Mouse (Mus musculus) CH12.LX (cell line): ENCODE data around the gene Wdr61. TPM values are rescaled to one million over a fixed set of nuclear protein-coding genes. Genes with fewer than 3 reads are reported as not detected.

Experiments used
- DNase-seq: peaks from one replicate; pipeline ENCODE4 v3.0.0-alpha.2; 2013; ENCODE audit errors: extremely low read depth
- H3K27ac ChIP-seq: 2 replicates; pipeline ENCODE4 v1.5.1; 2012; ENCODE audit warnings: low read depth, mild to moderate bottlenecking, control low read depth, moderate library complexity; ENCODE audit not compliant: insufficient read depth
- H3K27me3 ChIP-seq: replicated peaks from 2 replicates; pipeline ENCODE3; 2012; ENCODE audit warnings: inconsistent platforms
- H3K36me3 ChIP-seq, 2 experiments: replicated peaks in 1 of 2; 2 replicates each; pipeline versions ENCODE3 to v1.6.1; 2012; ENCODE audit warnings: inconsistent platforms in 1 of 2, low read length in 1 of 2, mild to moderate bottlenecking in 1 of 2, mixed read lengths in 1 of 2, moderate library complexity in 1 of 2; ENCODE audit not compliant: control insufficient read depth in 1 of 2, insufficient read depth in 1 of 2
- H3K4me1 ChIP-seq, 2 experiments: 2 replicates each; pipeline ENCODE4 v1.6.1; 2012; ENCODE audit warnings: inconsistent platforms in 1 of 2, moderate library complexity in 1 of 2; ENCODE audit not compliant: insufficient read depth in 2 of 2, control insufficient read depth in 1 of 2
- H3K4me2 ChIP-seq: 2 replicates; pipeline ENCODE4 v1.6.1; 2012; ENCODE audit warnings: low read depth, mild to moderate bottlenecking, control low read depth; ENCODE audit not compliant: poor library complexity, insufficient read depth, severe bottlenecking
- H3K4me3 ChIP-seq, 3 experiments: fragments of 150-350 bp in 1 of 3; sonication (generic) in 1 of 3; replicated peaks in 1 of 3; 2 replicates each; pipeline versions ENCODE3 to v1.5.1; 2011 to 2012; ENCODE audit warnings: low read depth in 2 of 3, low read length in 2 of 3, mild to moderate bottlenecking in 2 of 3, moderate library complexity in 2 of 3, control low read depth in 1 of 3, improper control_type of control experiment in 1 of 3, inconsistent platforms in 1 of 3, mixed read lengths in 1 of 3; ENCODE audit not compliant: poor library complexity in 1 of 3
- H3K79me2 ChIP-seq: replicated peaks from 2 replicates; pipeline ENCODE4 v1.6.1; 2012; ENCODE audit warnings: mild to moderate bottlenecking, moderate library complexity; ENCODE audit not compliant: control insufficient read depth, poor library complexity, insufficient read depth, severe bottlenecking; ENCODE audit errors: extremely low read depth
- H3K9ac ChIP-seq: 2 replicates; pipeline ENCODE4 v1.6.1; 2012; ENCODE audit warnings: low read depth, mild to moderate bottlenecking, control low read depth, moderate library complexity; ENCODE audit not compliant: insufficient read depth
- H3K9me3 ChIP-seq: replicated peaks from 2 replicates; pipeline ENCODE3; 2012; ENCODE audit warnings: low read length, inconsistent platforms, mixed read lengths
- BHLHE40 ChIP-seq: IDR thresholded peaks from 2 replicates; pipeline ENCODE4 v1.6.1; 2011; ENCODE audit warnings: mild to moderate bottlenecking, low read depth, low read length, improper control_type of control experiment
- CHD1 ChIP-seq: IDR thresholded peaks from 2 replicates; pipeline ENCODE4 v1.6.1; 2012; ENCODE audit warnings: low read depth, low read length, improper control_type of control experiment, inconsistent platforms
- CHD2 ChIP-seq: IDR thresholded peaks from 2 replicates; pipeline ENCODE4 v1.6.1; 2011; ENCODE audit warnings: low read length, improper control_type of control experiment
- CTCF ChIP-seq, 2 experiments: IDR thresholded peaks in 1 of 2; conservative IDR thresholded peaks in 1 of 2; 2 replicates each; pipeline ENCODE4 v1.5.1; 2011 to 2012; ENCODE audit warnings: low read depth in 2 of 2, low read length in 2 of 2, improper control_type of control experiment in 1 of 2, inconsistent platforms in 1 of 2, mild to moderate bottlenecking in 1 of 2, moderate library complexity in 1 of 2
- E2F4 ChIP-seq: IDR thresholded peaks from 2 replicates; pipeline ENCODE4 v1.6.1; 2011; ENCODE audit warnings: low read depth, low read length, improper control_type of control experiment; ENCODE audit not compliant: insufficient replicate concordance
- ELF1 ChIP-seq: IDR thresholded peaks from 2 replicates; pipeline ENCODE4 v1.6.1; 2014; ENCODE audit warnings: low read depth, mild to moderate bottlenecking, inconsistent platforms, low read length, improper control_type of control experiment
- GABPA ChIP-seq: IDR thresholded peaks from 2 replicates; pipeline ENCODE4 v1.6.1; 2012; ENCODE audit warnings: low read depth, low read length, improper control_type of control experiment, inconsistent platforms; ENCODE audit not compliant: insufficient replicate concordance
- HCFC1 ChIP-seq: IDR thresholded peaks from 2 replicates; pipeline ENCODE4 v1.6.1; 2012; ENCODE audit warnings: low read depth, mild to moderate bottlenecking, inconsistent platforms, low read length, improper control_type of control experiment
- IRF4 ChIP-seq: IDR thresholded peaks from 2 replicates; pipeline ENCODE4 v1.6.1; 2014; ENCODE audit warnings: low read depth, mild to moderate bottlenecking, inconsistent platforms, low read length, improper control_type of control experiment
- JUN ChIP-seq: IDR thresholded peaks from 2 replicates; pipeline ENCODE4 v1.6.1; 2011; ENCODE audit warnings: low read depth, mild to moderate bottlenecking, low read length, improper control_type of control experiment, moderate library complexity; ENCODE audit not compliant: insufficient read depth
- KAT2A ChIP-seq: IDR thresholded peaks from 2 replicates; pipeline ENCODE4 v1.6.1; 2012; ENCODE audit warnings: low read length, improper control_type of control experiment, inconsistent platforms; ENCODE audit not compliant: insufficient replicate concordance
- MAFK ChIP-seq: IDR thresholded peaks from 2 replicates; pipeline ENCODE4 v1.6.1; 2011; ENCODE audit warnings: low read length, improper control_type of control experiment; ENCODE audit not compliant: insufficient replicate concordance
- MAZ ChIP-seq: IDR thresholded peaks from 2 replicates; pipeline ENCODE4 v1.6.1; 2012; ENCODE audit warnings: low read depth, mild to moderate bottlenecking, inconsistent platforms, low read length, improper control_type of control experiment, moderate library complexity
- MYC ChIP-seq: IDR thresholded peaks from 2 replicates; pipeline ENCODE4 v1.6.1; 2011; ENCODE audit warnings: low read depth, mild to moderate bottlenecking, improper control_type of control experiment, low read length
- NELFE ChIP-seq: IDR thresholded peaks from 2 replicates; pipeline ENCODE4 v1.6.1; 2011; ENCODE audit warnings: low read depth, low read length, improper control_type of control experiment
- NRF1 ChIP-seq: IDR thresholded peaks from 2 replicates; pipeline ENCODE4 v1.6.1; 2014; ENCODE audit warnings: low read depth, mild to moderate bottlenecking, inconsistent platforms, low read length, improper control_type of control experiment, moderate library complexity
- POLR2A ChIP-seq: IDR thresholded peaks from 2 replicates; pipeline ENCODE4 v1.6.1; 2011; ENCODE audit warnings: low read depth, mild to moderate bottlenecking, improper control_type of control experiment, low read length
- POLR2AphosphoS2 ChIP-seq: IDR thresholded peaks from 2 replicates; pipeline ENCODE4 v1.6.1; 2011; ENCODE audit warnings: low read depth, low read length, improper control_type of control experiment
- RAD21 ChIP-seq: IDR thresholded peaks from 2 replicates; pipeline ENCODE4 v1.6.1; 2011; ENCODE audit warnings: low read depth, mild to moderate bottlenecking, low read length, improper control_type of control experiment, moderate library complexity
- SIN3A ChIP-seq: IDR thresholded peaks from 2 replicates; pipeline ENCODE4 v1.6.1; 2012; ENCODE audit warnings: low read length, improper control_type of control experiment, inconsistent platforms
- SMC3 ChIP-seq: IDR thresholded peaks from 2 replicates; pipeline ENCODE4 v1.6.1; 2011; ENCODE audit warnings: low read depth, low read length, improper control_type of control experiment
- TBP ChIP-seq: conservative IDR thresholded peaks from 2 replicates; pipeline ENCODE4 v1.6.1; 2011; ENCODE audit warnings: low read depth, low read length, improper control_type of control experiment
- TCF12 ChIP-seq: IDR thresholded peaks from 2 replicates; pipeline ENCODE4 v1.6.1; 2014; ENCODE audit warnings: low read depth, mild to moderate bottlenecking, inconsistent platforms, low read length, improper control_type of control experiment
- UBTF ChIP-seq: IDR thresholded peaks from 2 replicates; pipeline ENCODE4 v1.6.1; 2012; ENCODE audit warnings: low read depth, mild to moderate bottlenecking, inconsistent platforms, low read length, improper control_type of control experiment, moderate library complexity
- USF2 ChIP-seq: conservative IDR thresholded peaks from 2 replicates; pipeline ENCODE4 v1.6.1; 2011; ENCODE audit warnings: low read depth, low read length, improper control_type of control experiment
- ZC3H11A ChIP-seq: IDR thresholded peaks from 2 replicates; pipeline ENCODE4 v1.6.1; 2012; ENCODE audit warnings: low read depth, mild to moderate bottlenecking, inconsistent platforms, low read length, improper control_type of control experiment
- ZKSCAN1 ChIP-seq: IDR thresholded peaks from 2 replicates; pipeline ENCODE4 v1.6.1; 2012; ENCODE audit warnings: low read depth, inconsistent platforms, low read length, improper control_type of control experiment, borderline replicate concordance
- ZMIZ1 ChIP-seq: IDR thresholded peaks from 2 replicates; pipeline ENCODE4 v1.6.1; 2012; ENCODE audit warnings: low read depth, mild to moderate bottlenecking, inconsistent platforms, low read length, improper control_type of control experiment
- ZNF384 ChIP-seq: IDR thresholded peaks from 2 replicates; pipeline ENCODE4 v1.6.1; 2012; ENCODE audit warnings: low read depth, low read length, improper control_type of control experiment, inconsistent platforms
- dilution Hi-C: fragments of 300-500 bp; cut with MboI; formaldehyde crosslinking; loops from 2 replicates; pipeline ENCODE4 v1.14.3; 2020; ENCODE audit warnings: low sequenced_read_pairs; ENCODE audit not compliant: extremely low pct_unique_long_range_greater_than_20kb, extremely low pct_ligation_motif_present
- in situ Hi-C: fragments of 300-500 bp; cut with MboI; formaldehyde crosslinking; loops from 3 replicates; pipeline ENCODE4 v1.14.3; 2019; ENCODE audit warnings: low sequenced_read_pairs, low pct_ligation_motif_present, low pct_unique_long_range_greater_than_20kb, mixed read lengths
- polyA plus RNA-seq: library from polyadenylated mRNA; unstranded; fragments of >175 nt; gene quantifications from 2 replicates; pipeline ENCODE4 v1.2.1, GENCODE M21; 2012; ENCODE audit warnings: low read depth; ENCODE audit not compliant: insufficient read length
- total RNA-seq, 2 experiments: library from RNA; depleted of rRNA; stranded (reverse); fragments of 300-350 nt in 1 of 2; fragments of >200 nt in 1 of 2; gene quantifications; 2 replicates each; pipeline ENCODE4 v1.2.3; 2012 to 2014

Wdr61 gene
- total and polyA plus RNA-seq, 3 experiments = 118 to 245 (median 157) TPM

GRCm38 (mm10) chr9:54715776-54716175 is 18.5 kb downstream of the Wdr61 start:
- in situ Hi-C loops (no loop called here), dilution Hi-C loops (no loop called here)
- H3K9ac ChIP-seq = no peak overlapping the region
- TF ChIP-seq IRF4 = no peak
- no peak for TF ChIP-seq MYC
- TF ChIP-seq CHD1 = no peak
- TF ChIP-seq TBP = no peak
- TF ChIP-seq POLR2AphosphoS2 = no peak
- no peak for TF ChIP-seq NELFE
- TF ChIP-seq GABPA = no peak
- TF ChIP-seq UBTF = no peak
- TF ChIP-seq TCF12 = no peak
- no peak for TF ChIP-seq KAT2A
- no peak for TF ChIP-seq ZMIZ1
- TF ChIP-seq JUN = no peak
- TF ChIP-seq ZNF384 = no peak
- TF ChIP-seq RAD21 = no peak
- TF ChIP-seq POLR2A = no peak
- no peak for TF ChIP-seq NRF1
- TF ChIP-seq SMC3 = no peak
- no peak for TF ChIP-seq BHLHE40
- H3K4me3 ChIP-seq = no peak overlapping the region
- H3K79me2 ChIP-seq = no peaks in the 10 kb centered on the region
- H3K36me3 ChIP-seq = peaks cover 64 to 97% of the 10 kb centered on the region in 2 experiments
- DNase-seq = no peak
- H3K9me3 ChIP-seq = no peaks in the 10 kb centered on the region
- H3K4me2 ChIP-seq = no peak overlapping the region
- peaks cover 0 to 12% of the 10 kb centered on the region in 2 experiments; a peak in 2 of 4 replicates for H3K4me1 ChIP-seq
- no peaks in the 10 kb centered on the region for H3K27me3 ChIP-seq
- no peak overlapping the region for H3K27ac ChIP-seq

GRCm38 (mm10) chr9:54708085-54708484 is 26.2 kb downstream of the Wdr61 start:
- Histone ChIP-seq H3K79me2 (no peaks in the 10 kb centered on the region; the same call in 1 of the 2 replicates), H3K4me1 (no peaks in the 10 kb centered on the region), H3K27ac (no peak overlapping the region), H3K9ac (no peak overlapping the region), H3K36me3 (peaks cover 20 to 42% of the 10 kb centered on the region in 2 experiments), H3K9me3 (no peaks in the 10 kb centered on the region), H3K4me3 (no peak overlapping the region), H3K27me3 (no peaks in the 10 kb centered on the region), H3K4me2 (no peak overlapping the region)
- DNase-seq = no peak
- in situ Hi-C loops = no loop called here
- TF ChIP-seq MAFK = no peak
- TF ChIP-seq NRF1 = no peak
- no peak for TF ChIP-seq JUN
- no peak for TF ChIP-seq ZC3H11A
- TF ChIP-seq SIN3A = no peak
- TF ChIP-seq CTCF (conservative IDR thresholded peaks at IDR 0.05 in 1 of 2, IDR thresholded peaks at IDR 0.05 in 1 of 2; ENCODE audit: low read depth in 2 of 2, low read length in 2 of 2) = no peak
- no peak for TF ChIP-seq ZKSCAN1
- TF ChIP-seq E2F4 = no peak
- no peak for TF ChIP-seq ELF1
- TF ChIP-seq USF2 = no peak
- TF ChIP-seq CHD2 = no peak
- TF ChIP-seq BHLHE40 = no peak
- TF ChIP-seq MYC = no peak
- TF ChIP-seq MAZ = no peak
- no peak for TF ChIP-seq TBP
- TF ChIP-seq ZMIZ1 = no peak
- no peak for TF ChIP-seq ZNF384
- TF ChIP-seq RAD21 = no peak
- no peak for TF ChIP-seq HCFC1
- dilution Hi-C loops = no loop called here
